Mouse (Mus musculus) kidney, adult 8-10 months (tissue): ENCODE measurements around the gene Atg4a-ps.

ENCODE experiments used
- DNase-seq, 2 experiments: peaks; one replicate each; pipeline ENCODE4 v3.0.0; 2022

Gene Atg4a-ps

DNA sequence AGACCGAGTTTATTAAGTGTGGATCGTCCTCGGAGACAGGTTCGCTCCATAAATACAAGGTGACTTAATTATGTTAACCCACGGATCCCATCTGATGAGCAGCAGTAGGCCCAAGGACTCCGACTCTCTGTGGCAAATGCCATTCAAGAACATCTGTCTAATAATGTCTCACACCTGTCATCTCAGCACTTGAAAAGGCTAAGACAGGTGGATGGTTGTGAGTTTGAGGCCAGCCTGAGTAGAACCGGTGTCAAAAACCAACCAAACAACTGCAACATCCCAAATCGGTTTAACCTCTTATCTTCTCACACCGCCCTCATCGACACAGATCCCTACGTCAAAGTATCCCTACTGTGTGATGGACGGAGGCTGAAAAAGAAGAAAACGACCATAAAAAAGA, 20.7 kb downstream of the Atg4a-ps start:
- no peak for DNase-seq

DNA sequence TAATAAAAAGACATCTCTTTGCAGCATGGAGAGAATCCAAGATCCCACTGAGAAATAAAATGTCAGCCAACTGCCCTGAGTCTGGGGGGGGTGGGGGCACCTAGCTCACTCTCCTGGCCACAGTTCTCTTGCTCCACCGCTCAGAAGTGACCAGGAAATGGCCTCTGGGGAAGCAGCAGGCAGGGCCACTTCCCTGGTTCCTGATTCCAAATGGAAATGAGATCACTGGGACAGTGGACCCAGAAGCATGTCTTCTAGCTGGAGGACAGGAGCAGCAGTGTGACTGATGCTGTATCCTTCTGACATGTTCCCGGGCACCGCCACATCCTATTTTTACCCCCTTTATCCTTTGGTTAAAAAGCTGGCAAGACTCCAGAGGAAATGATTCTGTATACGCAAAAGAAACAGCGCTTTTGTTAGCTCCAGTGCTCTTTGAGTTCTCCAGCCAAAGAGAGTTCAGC, 21.2 kb downstream of the Atg4a-ps start:
- no peak for DNase-seq

GRCm38 (mm10) chr3:103623893-103624470, 21.9 kb downstream of the Atg4a-ps start:
- no peak for DNase-seq

- DNase-seq, result no peak
Observed at GRCm38 (mm10) chr3:103620101-103620500, 25.8 kb downstream of the Atg4a-ps start.

DNA sequence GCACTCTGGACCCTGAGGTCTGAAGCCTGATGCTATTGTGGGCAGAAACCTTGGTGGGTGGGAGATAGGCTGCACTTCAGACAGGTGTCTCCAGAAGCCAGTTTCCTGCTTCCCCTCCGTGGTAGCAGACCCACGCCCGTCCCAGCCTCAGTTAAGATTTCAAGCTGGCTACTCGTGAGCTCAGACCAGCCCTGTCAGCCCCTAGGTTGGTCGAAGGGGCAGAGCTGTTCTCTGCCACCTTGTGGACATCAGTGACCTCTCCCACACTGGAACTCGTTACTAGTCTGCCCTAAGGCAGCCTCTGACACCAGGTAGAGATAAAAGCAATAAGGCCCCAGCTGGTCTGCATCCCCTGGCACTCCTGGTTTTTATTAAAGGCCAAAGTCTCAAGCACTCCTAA, 28.9 kb downstream of the Atg4a-ps start:
- DNase-seq, result no peak

GRCm38 (mm10) chr3:103615621-103616020, 30.2 kb downstream of the Atg4a-ps start:
- DNase-seq, result no peak

DNA sequence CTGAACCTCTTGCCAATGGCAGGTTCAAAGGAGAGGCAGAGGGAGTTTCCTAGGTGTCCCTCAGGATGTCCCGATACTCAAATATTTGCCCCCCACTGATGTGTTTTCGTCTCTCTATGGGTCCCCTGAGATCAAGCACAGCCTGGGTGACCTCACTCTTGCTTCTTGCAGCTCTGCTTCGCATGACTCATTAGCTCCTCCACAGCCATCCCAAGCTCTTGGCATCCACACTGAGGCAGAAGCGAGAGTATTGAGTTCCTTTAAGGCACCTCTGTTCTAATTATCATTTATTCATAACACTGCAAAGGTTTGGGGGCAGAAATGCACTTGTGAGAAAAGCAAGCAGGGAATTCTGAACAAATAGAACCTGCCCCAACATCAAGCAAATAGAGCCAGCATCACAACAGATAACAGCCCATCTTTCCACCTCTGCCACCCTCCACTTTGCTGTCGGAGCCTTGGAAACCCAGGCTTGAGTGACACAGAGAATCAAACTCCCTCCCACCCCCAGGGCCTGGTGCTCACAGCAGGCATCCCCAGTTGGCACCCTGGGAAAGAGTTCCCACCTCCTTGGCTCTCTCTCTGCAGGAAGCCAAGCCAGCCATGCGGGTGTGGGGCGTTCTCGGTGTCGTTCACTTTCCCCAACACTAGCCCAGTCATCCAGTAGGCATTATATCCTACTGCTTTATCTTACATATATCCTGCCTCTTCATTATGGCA, 33.1 kb downstream of the Atg4a-ps start:
- DNase-seq, result no peak

- no peak for DNase-seq
Observed at GRCm38 (mm10) chr3:103610231-103610630, 35.6 kb downstream of the Atg4a-ps start.

DNA sequence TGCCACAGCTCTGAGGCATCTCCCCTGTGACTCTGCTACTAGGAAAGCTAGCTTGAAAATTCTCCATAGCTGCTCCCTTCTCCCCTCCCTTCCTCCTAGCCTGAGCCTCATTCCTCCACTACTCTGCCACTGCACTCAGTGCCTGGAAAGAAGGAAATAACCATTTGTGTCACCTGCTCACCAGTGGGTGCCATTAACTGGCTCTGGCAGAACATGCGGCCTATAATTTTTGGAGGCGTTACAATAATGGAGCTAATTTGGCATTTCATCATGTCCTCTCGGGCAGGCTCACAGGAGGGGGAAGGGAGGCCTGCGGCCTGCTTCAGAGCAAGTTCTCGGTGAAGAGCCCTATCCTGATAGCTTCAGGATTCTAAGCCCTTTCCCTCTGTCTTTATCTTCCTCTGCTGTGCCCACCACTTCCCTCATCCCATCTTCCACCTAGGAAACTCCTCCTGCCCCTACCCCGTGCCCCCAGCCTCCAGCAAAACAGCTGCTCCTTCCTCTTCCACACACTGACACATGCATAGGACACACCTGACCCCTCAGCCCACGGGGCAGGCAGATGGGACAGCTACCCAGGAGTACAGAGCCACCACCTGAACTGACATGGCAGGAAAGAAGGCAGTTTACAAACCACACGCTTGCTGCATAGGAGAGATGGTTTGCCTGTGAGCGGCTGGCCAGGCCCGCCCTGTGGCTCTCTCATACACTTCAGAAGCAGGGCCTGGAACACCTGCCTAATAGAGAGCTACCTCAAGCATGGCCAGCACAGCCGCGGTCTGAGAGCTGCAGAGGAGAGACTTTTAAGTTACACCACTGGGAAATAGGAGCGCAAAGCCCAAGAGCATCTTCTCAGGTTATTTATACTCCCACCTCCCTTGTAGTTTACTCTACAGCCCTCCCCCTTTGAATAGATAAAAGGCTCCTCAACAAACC, 38.9 kb downstream of the Atg4a-ps start:
- no peak for DNase-seq

GRCm38 (mm10) chr3:103606045-103606597, 39.7 kb downstream of the Atg4a-ps start:
- DNase-seq, result no peak

- DNase-seq, result no peak
Observed at GRCm38 (mm10) chr3:103601561-103601960, 44.3 kb downstream of the Atg4a-ps start.

GRCm38 (mm10) chr3:103601011-103601410, 44.9 kb downstream of the Atg4a-ps start:
- no peak for DNase-seq

DNA sequence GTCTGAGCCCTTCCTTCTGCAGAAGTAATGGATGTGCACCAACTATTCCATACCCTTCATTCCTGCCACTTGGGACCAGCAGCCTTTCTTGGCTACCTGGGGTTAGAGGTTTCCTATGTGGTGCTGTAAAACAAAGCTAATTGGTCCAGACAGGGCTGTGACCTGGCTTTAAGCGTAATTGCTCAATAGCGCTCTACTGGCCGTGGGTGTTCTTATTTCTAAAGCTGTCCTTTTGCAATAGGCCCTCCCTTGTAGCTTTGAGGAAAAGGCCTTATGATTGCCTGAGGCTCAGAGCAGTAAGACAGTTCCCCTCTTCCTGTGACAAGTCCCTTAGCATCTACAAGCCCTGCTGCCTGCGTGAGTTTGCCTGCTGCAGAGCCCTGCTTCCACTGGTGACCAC, 48.3 kb downstream of the Atg4a-ps start:
- no peak for DNase-seq

- no peak for DNase-seq
Observed at GRCm38 (mm10) chr3:103595271-103595810, 50.5 kb downstream of the Atg4a-ps start.
